Mouse (Mus musculus): Measurements from ENCODE around the gene Pqlc2. TPM values are rescaled to one million over a fixed set of nuclear protein-coding genes. Genes with fewer than 3 reads are reported as not detected.

The Pqlc2 gene
- polyA plus RNA-seq, 1 experiment from 2014 or later = 11.5 TPM

GRCm38 (mm10) chr4:139291099-139291498 lies 19.4 kb downstream of the Pqlc2 start:
- H3K36me3 ChIP-seq (ENCODE audit: control insufficient read depth, insufficient read depth, low read length) = peaks cover 39% of the 10 kb centered on the region
- ATAC-seq (ENCODE audit: low FRiP score, low TSS enrichment) = no peak

GRCm38 (mm10) chr4:139289017-139289416 lies 21.5 kb downstream of the Pqlc2 start:
- H3K4me2 ChIP-seq (ENCODE audit: low read length) = no peak overlapping the region
- H3K27ac ChIP-seq (replicated peaks; ENCODE audit: low read depth, low read length) = no peak overlapping the region
- H3K27me3 ChIP-seq (ENCODE audit: control insufficient read depth, insufficient read depth, low read length) = no peaks in the 10 kb centered on the region
- no peaks in the 10 kb centered on the region for H3K4me1 ChIP-seq (ENCODE audit: control insufficient read depth, insufficient read depth, low read length)
- WGBS = 67% methylated on average over 10 of the region's 10 CpGs
- no peaks in the 10 kb centered on the region for H3K9me3 ChIP-seq (ENCODE audit: control insufficient read depth, low read length)
- H3K4me3 ChIP-seq (replicated peaks; ENCODE audit: low read depth, low read length) = no peak overlapping the region
- H3K36me3 ChIP-seq (ENCODE audit: control insufficient read depth, insufficient read depth, low read length) = peaks cover 51% of the 10 kb centered on the region
- H3K9ac ChIP-seq (replicated peaks; ENCODE audit: low read length) = no peak overlapping the region
- ATAC-seq (ENCODE audit: low FRiP score, low TSS enrichment) (no peak), DNase-seq (peak; percentile 63)

More at GRCm38 (mm10) chr4:139291099-139291498, 19.4 kb downstream of the Pqlc2 start:
- no peak for DNase-seq
- Histone ChIP-seq H3K9ac (replicated peaks; ENCODE audit: low read length) (no peak overlapping the region), H3K27ac (replicated peaks; ENCODE audit: low read depth, low read length) (no peak overlapping the region), H3K4me3 (replicated peaks; ENCODE audit: low read depth, low read length) (no peak overlapping the region), H3K9me3 (ENCODE audit: control insufficient read depth, low read length) (no peaks in the 10 kb centered on the region), H3K4me1 (ENCODE audit: control insufficient read depth, insufficient read depth, low read length) (no peaks in the 10 kb centered on the region), H3K27me3 (ENCODE audit: control insufficient read depth, insufficient read depth, low read length) (no peaks in the 10 kb centered on the region), H3K4me2 (ENCODE audit: low read length) (no peak overlapping the region)
- 89% methylated on average over 16 of the region's 16 CpGs for WGBS

- ATAC-seq (ENCODE audit: low FRiP score, low TSS enrichment) (no peak), DNase-seq (peak; percentile 76)
- WGBS = 84% methylated on average over 18 of the region's 18 CpGs
- Histone ChIP-seq H3K9me3 (ENCODE audit: control insufficient read depth, low read length) (no peaks in the 10 kb centered on the region), H3K27ac (replicated peaks; ENCODE audit: low read depth, low read length) (no peak overlapping the region), H3K27me3 (ENCODE audit: control insufficient read depth, insufficient read depth, low read length) (no peaks in the 10 kb centered on the region), H3K4me3 (replicated peaks; ENCODE audit: low read depth, low read length) (no peak overlapping the region), H3K9ac (replicated peaks; ENCODE audit: low read length) (no peak overlapping the region), H3K4me1 (ENCODE audit: control insufficient read depth, insufficient read depth, low read length) (no peaks in the 10 kb centered on the region), H3K4me2 (ENCODE audit: low read length) (no peak overlapping the region), H3K36me3 (ENCODE audit: control insufficient read depth, insufficient read depth, low read length) (peaks cover 63% of the 10 kb centered on the region)
These were observed 23.2 kb downstream of the Pqlc2 start for GRCm38 (mm10) chr4:139287122-139287863.

- Histone ChIP-seq H3K4me2 (ENCODE audit: low read length) (no peak overlapping the region), H3K9me3 (ENCODE audit: control insufficient read depth, low read length) (no peaks in the 10 kb centered on the region), H3K4me3 (replicated peaks; ENCODE audit: low read depth, low read length) (no peak overlapping the region), H3K36me3 (ENCODE audit: control insufficient read depth, insufficient read depth, low read length) (peaks cover 69% of the 10 kb centered on the region), H3K27me3 (ENCODE audit: control insufficient read depth, insufficient read depth, low read length) (no peaks in the 10 kb centered on the region), H3K27ac (replicated peaks; ENCODE audit: low read depth, low read length) (no peak overlapping the region), H3K4me1 (ENCODE audit: control insufficient read depth, insufficient read depth, low read length) (no peaks in the 10 kb centered on the region), H3K9ac (replicated peaks; ENCODE audit: low read length) (no peak overlapping the region)
- no peak for ATAC-seq (ENCODE audit: low FRiP score, low TSS enrichment)
- WGBS = 93% methylated on average over 5 of the region's 5 CpGs
- DNase-seq = no peak
These were observed 24.3 kb downstream of the Pqlc2 start for GRCm38 (mm10) chr4:139286234-139286633.

GRCm38 (mm10) chr4:139284877-139285276 lies 25.6 kb downstream of the Pqlc2 start:
- WGBS = 89% methylated on average over 15 of the region's 15 CpGs
- H3K4me3 ChIP-seq (replicated peaks; ENCODE audit: low read depth, low read length) = no peak overlapping the region
- no peaks in the 10 kb centered on the region for H3K27me3 ChIP-seq (ENCODE audit: control insufficient read depth, insufficient read depth, low read length)
- ATAC-seq (ENCODE audit: low FRiP score, low TSS enrichment) = no peak
- H3K27ac ChIP-seq (replicated peaks; ENCODE audit: low read depth, low read length) = no peak overlapping the region
- no peak overlapping the region for H3K4me2 ChIP-seq (ENCODE audit: low read length)
- no peak for DNase-seq
- peaks cover 69% of the 10 kb centered on the region for H3K36me3 ChIP-seq (ENCODE audit: control insufficient read depth, insufficient read depth, low read length)
- no peaks in the 10 kb centered on the region for H3K4me1 ChIP-seq (ENCODE audit: control insufficient read depth, insufficient read depth, low read length)
- no peaks in the 10 kb centered on the region for H3K9me3 ChIP-seq (ENCODE audit: control insufficient read depth, low read length)
- no peak overlapping the region for H3K9ac ChIP-seq (replicated peaks; ENCODE audit: low read length)

- 80% methylated on average over 6 of the region's 6 CpGs for WGBS
- Histone ChIP-seq H3K27ac (replicated peaks; ENCODE audit: low read depth, low read length) (no peak overlapping the region), H3K9me3 (ENCODE audit: control insufficient read depth, low read length) (no peaks in the 10 kb centered on the region), H3K27me3 (ENCODE audit: control insufficient read depth, insufficient read depth, low read length) (no peaks in the 10 kb centered on the region), H3K4me2 (ENCODE audit: low read length) (no peak overlapping the region), H3K4me3 (replicated peaks; ENCODE audit: low read depth, low read length) (no peak overlapping the region), H3K9ac (replicated peaks; ENCODE audit: low read length) (no peak overlapping the region), H3K4me1 (ENCODE audit: control insufficient read depth, insufficient read depth, low read length) (no peaks in the 10 kb centered on the region), H3K36me3 (ENCODE audit: control insufficient read depth, insufficient read depth, low read length) (peaks cover 54% of the 10 kb centered on the region)
- ATAC-seq (ENCODE audit: low FRiP score, low TSS enrichment) (no peak), DNase-seq (no peak)
These were observed 27.5 kb downstream of the Pqlc2 start for GRCm38 (mm10) chr4:139282955-139283417.

GRCm38 (mm10) chr4:139281791-139282345 lies 28.6 kb downstream of the Pqlc2 start:
- no peak overlapping the region for H3K27ac ChIP-seq (replicated peaks; ENCODE audit: low read depth, low read length)
- WGBS = 92% methylated on average over 16 of the region's 16 CpGs
- no peaks in the 10 kb centered on the region for H3K4me1 ChIP-seq (ENCODE audit: control insufficient read depth, insufficient read depth, low read length)
- no peaks in the 10 kb centered on the region for H3K9me3 ChIP-seq (ENCODE audit: control insufficient read depth, low read length)
- DNase-seq = no peak
- no peak overlapping the region for H3K9ac ChIP-seq (replicated peaks; ENCODE audit: low read length)
- peaks cover 52% of the 10 kb centered on the region for H3K36me3 ChIP-seq (ENCODE audit: control insufficient read depth, insufficient read depth, low read length)
- H3K4me3 ChIP-seq (replicated peaks; ENCODE audit: low read depth, low read length) = no peak overlapping the region
- H3K4me2 ChIP-seq (ENCODE audit: low read length) = no peak overlapping the region
- ATAC-seq (ENCODE audit: low FRiP score, low TSS enrichment) = no peak
- H3K27me3 ChIP-seq (ENCODE audit: control insufficient read depth, insufficient read depth, low read length) = no peaks in the 10 kb centered on the region

- H3K4me2 ChIP-seq (ENCODE audit: low read length) = no peak overlapping the region
- no peak overlapping the region for H3K4me3 ChIP-seq (replicated peaks; ENCODE audit: low read depth, low read length)
- no peak for ATAC-seq (ENCODE audit: low FRiP score, low TSS enrichment)
- no peak overlapping the region for H3K27ac ChIP-seq (replicated peaks; ENCODE audit: low read depth, low read length)
- 90% methylated on average over 12 of the region's 12 CpGs for WGBS
- H3K36me3 ChIP-seq (ENCODE audit: control insufficient read depth, insufficient read depth, low read length) = peaks cover 48% of the 10 kb centered on the region
- DNase-seq = no peak
- H3K9me3 ChIP-seq (ENCODE audit: control insufficient read depth, low read length) = no peaks in the 10 kb centered on the region
- H3K27me3 ChIP-seq (ENCODE audit: control insufficient read depth, insufficient read depth, low read length) = no peaks in the 10 kb centered on the region
- no peak overlapping the region for H3K9ac ChIP-seq (replicated peaks; ENCODE audit: low read length)
- H3K4me1 ChIP-seq (ENCODE audit: control insufficient read depth, insufficient read depth, low read length) = no peaks in the 10 kb centered on the region
These were observed 30.0 kb downstream of the Pqlc2 start for GRCm38 (mm10) chr4:139280530-139280929.

- H3K9ac ChIP-seq (replicated peaks; ENCODE audit: low read length) = no peak overlapping the region
- H3K27me3 ChIP-seq (ENCODE audit: control insufficient read depth, insufficient read depth, low read length) = no peaks in the 10 kb centered on the region
- ATAC-seq (ENCODE audit: low FRiP score, low TSS enrichment) = no peak
- H3K36me3 ChIP-seq (ENCODE audit: control insufficient read depth, insufficient read depth, low read length) = peaks cover 23% of the 10 kb centered on the region
- no peaks in the 10 kb centered on the region for H3K4me1 ChIP-seq (ENCODE audit: control insufficient read depth, insufficient read depth, low read length)
- no peak for DNase-seq
- no peak overlapping the region for H3K4me2 ChIP-seq (ENCODE audit: low read length)
- WGBS = 90% methylated on average over 7 of the region's 7 CpGs
- H3K27ac ChIP-seq (replicated peaks; ENCODE audit: low read depth, low read length) = no peak overlapping the region
- H3K9me3 ChIP-seq (ENCODE audit: control insufficient read depth, low read length) = no peaks in the 10 kb centered on the region
- H3K4me3 ChIP-seq (replicated peaks; ENCODE audit: low read depth, low read length) = no peak overlapping the region
These were observed 34.1 kb downstream of the Pqlc2 start for GRCm38 (mm10) chr4:139276411-139276810.

All from midbrain, embryonic 14.5 days (tissue).